22 mouse cellular contexts compared by ENCODE assay signal in genomic region chr11:93039325-93039724, GRCm38 (mm10).
"Had no signal": no experiment of that assay in that cellular context is flagged by ENCODE, and none has a peak within 500 bp of the region (broad histone marks: within the 10 kb centered on the region; RNA-seq: fewer than 3 reads in every experiment).

No protein-coding gene starts in this region.

- DNase-seq: heart, postnatal 10 days; heart, postnatal 14 days; heart, postnatal 36 days; heart, postnatal 4 days; kidney, adult 11 months; kidney, adult 18-20 months; kidney, adult 2 months; kidney, adult 8-10 months; kidney, adult 9 months; kidney, postnatal 10 days; kidney, postnatal 14 days; kidney, postnatal 25 days; kidney, postnatal 36 days; kidney, postnatal 4 days; layer of hippocampus, adult 9-11 months; layer of hippocampus, postnatal 36 days had no signal

- ATAC-seq: hindbrain, embryonic 16.5 days; hindbrain, postnatal 0 days; inflammation-experienced regulatory T-cells, adult 6 months; intestine, embryonic 15.5 days; intestine, embryonic 16.5 days; intestine, postnatal 0 days had no signal
